Comparison of ENCODE assay signal across 17 mouse cellular contexts in genomic region chr8:116114978-116115377, GRCm38 (mm10).
DNase-seq lines count a peak whose midpoint lies in the region; ATAC-seq and TF ChIP-seq lines count a peak whose summit lies in the region.
"Had no signal": no experiment of that assay in that cellular context is flagged by ENCODE, and none has a peak within 500 bp of the region (broad histone marks: within the 10 kb centered on the region; RNA-seq: fewer than 3 reads in every experiment).

No protein-coding gene starts in this region.

- DNase-seq in cerebellum, postnatal 10 days, result peak; percentile 41 to 42
- no peak for DNase-seq in cerebellum, postnatal 36 days
- DNase-seq in kidney, adult 2 months, result peak; percentile 3
- DNase-seq in lung, postnatal 25 days (ENCODE audit: low spot score), result peak; percentile 14
- no peak for DNase-seq in lung, adult 2 months
- peak; percentile 6 for DNase-seq in NIH3T3 (ENCODE audit: low read depth)
- no peak for DNase-seq in thymus, postnatal 4 days
- DNase-seq: thymus, postnatal 14 days had no signal

- no peak overlapping the region for H3K4me3 ChIP-seq in kidney, adult 2 months (ENCODE audit: insufficient read depth, low read depth, low read length)
- no peak overlapping the region for H3K4me3 ChIP-seq in kidney, embryonic 15.5 days (replicated peaks)
- H3K4me3 ChIP-seq in lung, adult 2 months (replicated peaks; ENCODE audit: extremely low read depth, low read depth, low read length), result no peak overlapping the region
- H3K4me3 ChIP-seq: heart, embryonic 12.5 days; hindbrain, embryonic 10.5 days; limb, embryonic 13.5 days; liver, embryonic 12.5 days; megakaryocyte, embryonic 14.5 days; myocyte; neural tube, embryonic 13.5 days had no signal

- no peak overlapping the region for H3K4me2 ChIP-seq in kidney, embryonic 15.5 days
- H3K4me2 ChIP-seq: heart, embryonic 12.5 days; limb, embryonic 13.5 days; liver, embryonic 12.5 days had no signal

- H3K9ac ChIP-seq in kidney, embryonic 15.5 days, result no peak overlapping the region
- H3K9ac ChIP-seq: heart, embryonic 12.5 days; limb, embryonic 13.5 days; liver, embryonic 12.5 days; lung, embryonic 15.5 days; neural tube, embryonic 13.5 days had no signal

- H3K27ac ChIP-seq in kidney, adult 2 months (ENCODE audit: insufficient read depth, low read depth, low read length), result no peak overlapping the region
- H3K27ac ChIP-seq in kidney, embryonic 15.5 days, result no peak overlapping the region
- H3K27ac ChIP-seq: hindbrain, embryonic 10.5 days; limb, embryonic 13.5 days; liver, embryonic 12.5 days had no signal

- H3K27me3 ChIP-seq in kidney, adult 2 months (replicated peaks; ENCODE audit: control insufficient read depth, insufficient read depth, low read length), result no peaks in the 10 kb centered on the region
- H3K27me3 ChIP-seq in kidney, embryonic 15.5 days, result no peaks in the 10 kb centered on the region
- H3K27me3 ChIP-seq: liver, embryonic 12.5 days; lung, embryonic 15.5 days; megakaryocyte, embryonic 14.5 days; neural tube, embryonic 13.5 days had no signal

- TF ChIP-seq POLR2A in kidney, adult 2 months (IDR thresholded peaks at IDR 0.05; ENCODE audit: low read depth, low read length), result no peak
- TF ChIP-seq POLR2A in lung, adult 2 months (IDR thresholded peaks at IDR 0.05; ENCODE audit: borderline replicate concordance, extremely low read depth, low read depth, low read length), result no peak

- H3K4me1 ChIP-seq in kidney, adult 2 months (ENCODE audit: control insufficient read depth, insufficient read depth, low read length), result no peaks in the 10 kb centered on the region
- H3K4me1 ChIP-seq in kidney, embryonic 15.5 days, result peaks cover 26% of the 10 kb centered on the region
- H3K4me1 ChIP-seq in lung, adult 2 months (ENCODE audit: control insufficient read depth, insufficient read depth, low read length), result 0 out of 2 replicates have a peak, but pooled peaks cover 3% of the 10 kb centered on the region
- H3K4me1 ChIP-seq: liver, embryonic 12.5 days; megakaryocyte, embryonic 14.5 days had no signal

- H3K36me3 ChIP-seq in kidney, adult 2 months (ENCODE audit: control insufficient read depth, insufficient read depth, low read length), result no peaks in the 10 kb centered on the region
- no peaks in the 10 kb centered on the region for H3K36me3 ChIP-seq in kidney, embryonic 15.5 days
- H3K36me3 ChIP-seq: heart, embryonic 12.5 days; hindbrain, embryonic 10.5 days; limb, embryonic 13.5 days; liver, embryonic 12.5 days; lung, embryonic 15.5 days; neural tube, embryonic 13.5 days had no signal

- TF ChIP-seq CTCF in kidney, adult 2 months (conservative IDR thresholded peaks at IDR 0.05; ENCODE audit: insufficient read depth, insufficient read length, low read depth, low read length), result no peak
- no peak for TF ChIP-seq CTCF in lung, adult 2 months (IDR thresholded peaks at IDR 0.05; ENCODE audit: insufficient read depth, low read length)

- H3K9me3 ChIP-seq in kidney, embryonic 15.5 days (replicated peaks), result no peaks in the 10 kb centered on the region
- H3K9me3 ChIP-seq: hindbrain, embryonic 10.5 days; limb, embryonic 13.5 days; liver, embryonic 12.5 days; lung, embryonic 15.5 days; neural tube, embryonic 13.5 days had no signal

- no peak for ATAC-seq in kidney, embryonic 15.5 days (replicated peaks; ENCODE audit: low FRiP score)
- ATAC-seq: liver, embryonic 12.5 days had no signal

- 80% methylated on average over 2 of the region's 2 CpGs for WGBS in kidney, adult 2 months
- 67% methylated on average over 2 of the region's 2 CpGs for WGBS in kidney, embryonic 15.5 days
- 50% methylated on average over 2 of the region's 2 CpGs for WGBS in lung, adult 2 months

Comparison
In these comparisons a context has a peak if more than half of its experiments do, and no peak if none do; other contexts are left out.
1. DNase-seq: peak in cerebellum, postnatal 10 days (2 of 2), kidney, adult 2 months (single experiment), lung, postnatal 25 days (single experiment) and NIH3T3 (single experiment); none in cerebellum, postnatal 36 days (0 of 2), lung, adult 2 months (single experiment) and thymus, postnatal 4 days (single experiment).